Mouse (Mus musculus): ENCODE results near the gene Egfem1.

GRCm38 (mm10) chr3:29525298-29525962, 443.6 kb downstream of the Egfem1 start:
- TF ChIP-seq POLR2A (IDR thresholded peaks at IDR 0.05; ENCODE audit: insufficient read length, low read depth) (no peak), MYOD1 (IDR thresholded peaks at IDR 0.05; ENCODE audit: control insufficient read depth in 1 of 3, insufficient read length in 2 of 3, low read depth in 2 of 3) (no peak), USF1 (IDR thresholded peaks at IDR 0.05; ENCODE audit: low read depth) (no peak), E2F4 (IDR thresholded peaks at IDR 0.05; ENCODE audit: insufficient read depth) (no peak), POLR2AphosphoS2 (IDR thresholded peaks at IDR 0.05; ENCODE audit: insufficient read length, low read depth) (no peak), MAX (IDR thresholded peaks at IDR 0.05; ENCODE audit: low read depth) (no peak), SRF (IDR thresholded peaks at IDR 0.05; ENCODE audit: control insufficient read depth, insufficient read length, low read depth) (no peak), TCF3 (IDR thresholded peaks at IDR 0.05; ENCODE audit: insufficient read length, low read depth) (no peak)
